Mouse (Mus musculus): ENCODE measurements around the gene Gpr137c.

Gpr137c gene

DNA sequence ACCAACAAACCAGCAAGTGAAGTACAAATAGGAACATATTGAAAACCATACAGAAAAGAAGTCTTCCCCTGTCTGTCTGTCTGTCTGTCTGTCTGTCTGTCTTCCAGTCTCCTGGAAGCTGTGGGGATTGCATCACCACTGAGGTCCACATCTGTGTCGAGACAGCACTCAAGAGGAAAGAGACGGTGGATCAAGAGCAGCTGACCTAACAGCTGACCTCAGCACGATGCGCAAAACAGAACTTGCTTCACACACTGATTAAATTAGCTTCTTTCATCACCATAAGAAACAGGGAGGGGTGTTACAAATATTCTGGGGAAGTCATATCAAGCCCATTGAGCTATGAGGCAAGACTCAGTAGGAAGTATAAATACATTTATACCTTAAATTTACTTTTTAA, 72.1 kb downstream of the Gpr137c start:
- no peak for DNase-seq (ENCODE audit: low read depth, low spot score)

DNA sequence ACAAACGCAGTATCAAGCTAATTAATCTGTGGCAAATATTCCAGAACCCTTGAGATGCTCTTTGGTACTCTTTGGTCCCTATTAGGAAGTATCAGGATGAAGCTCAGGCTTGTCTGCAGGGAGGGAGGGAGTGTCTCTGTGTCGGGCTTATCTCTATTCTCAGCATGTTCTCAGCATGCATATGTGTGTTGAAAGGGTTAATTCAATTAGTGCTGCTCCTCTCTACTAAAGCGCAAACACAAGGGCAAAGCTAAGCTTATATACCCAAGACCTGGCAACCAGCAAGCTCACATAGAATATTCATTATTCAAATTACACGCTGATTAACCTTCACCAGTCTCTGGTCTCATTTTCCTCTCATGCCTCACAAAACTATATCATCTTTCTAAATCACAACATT, 84.4 kb downstream of the Gpr137c start:
- DNase-seq (ENCODE audit: low read depth, low spot score) = no peak

DNA sequence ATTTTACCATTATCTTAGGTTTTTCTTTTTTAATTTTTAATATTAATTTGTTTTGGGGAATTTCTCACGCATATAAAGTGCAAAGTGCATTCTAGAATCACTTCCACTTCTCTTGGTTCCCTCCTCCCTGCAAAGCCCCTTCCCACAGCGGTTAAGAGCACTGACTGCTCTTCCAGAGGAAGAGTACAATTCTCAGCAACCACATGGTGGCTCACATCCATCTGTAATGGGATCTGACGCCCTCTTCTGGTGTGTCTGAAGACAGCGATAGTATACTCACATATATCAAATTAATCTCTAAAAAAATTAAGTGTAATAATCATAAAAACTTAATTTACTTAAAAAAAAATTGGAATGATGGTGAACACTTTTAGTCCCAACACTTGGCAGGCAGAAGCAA, 84.9 kb downstream of the Gpr137c start:
- no peak for DNase-seq (ENCODE audit: low read depth, low spot score)

DNA sequence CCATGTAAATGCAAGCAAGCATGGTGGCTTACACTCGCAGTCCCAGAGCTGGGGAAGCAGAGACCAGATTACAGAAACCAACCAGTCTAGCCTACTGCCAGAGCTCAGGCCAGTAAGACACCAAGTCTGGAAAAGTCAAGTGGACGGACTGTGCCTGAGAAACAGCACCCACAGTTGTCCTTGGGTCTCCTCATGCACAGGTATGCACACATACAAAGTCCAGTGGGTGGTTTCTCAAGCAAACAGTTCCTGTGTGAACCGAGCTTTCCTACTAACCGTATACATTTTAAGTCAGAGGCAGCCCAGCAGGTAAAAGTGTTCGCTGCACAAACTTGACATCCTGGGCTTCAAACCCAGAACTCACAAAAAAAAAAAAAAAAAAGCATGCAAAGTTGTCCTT, 86.3 kb downstream of the Gpr137c start:
- DNase-seq (ENCODE audit: low read depth, low spot score) = no peak

DNA sequence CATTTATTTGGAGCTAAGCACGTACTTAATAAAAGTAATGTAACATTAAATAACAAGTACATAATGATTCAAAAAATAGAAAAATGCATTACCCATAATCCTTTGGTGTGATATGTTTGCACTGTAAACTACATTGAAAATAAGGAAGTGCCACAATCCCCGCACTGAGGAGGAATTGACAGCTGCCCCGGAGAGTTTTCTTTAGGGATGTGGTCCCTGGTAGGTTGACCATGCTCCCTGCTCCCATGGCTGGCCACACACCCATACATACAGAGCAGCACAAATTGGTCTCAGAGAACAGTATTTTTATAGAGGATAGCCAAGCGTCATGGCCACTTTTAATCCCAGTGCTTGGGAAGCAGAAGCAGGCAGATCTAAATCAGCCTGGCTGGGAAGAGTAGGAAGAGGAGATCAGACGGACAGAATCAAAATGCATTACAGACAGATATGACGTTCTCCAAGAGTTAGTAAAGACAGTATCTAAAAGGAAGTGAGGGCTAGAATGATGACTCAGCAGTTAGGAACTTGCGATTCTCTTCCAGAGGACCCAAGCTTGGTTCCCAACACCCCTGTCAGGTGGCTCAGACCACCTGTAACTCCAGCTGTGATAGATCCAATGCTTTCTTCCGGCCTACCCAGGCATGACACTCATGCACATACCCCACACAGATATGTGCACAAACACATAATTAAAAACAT, 88.3 kb downstream of the Gpr137c start:
- DNase-seq (ENCODE audit: low read depth, low spot score) = peak; percentile 25

DNA sequence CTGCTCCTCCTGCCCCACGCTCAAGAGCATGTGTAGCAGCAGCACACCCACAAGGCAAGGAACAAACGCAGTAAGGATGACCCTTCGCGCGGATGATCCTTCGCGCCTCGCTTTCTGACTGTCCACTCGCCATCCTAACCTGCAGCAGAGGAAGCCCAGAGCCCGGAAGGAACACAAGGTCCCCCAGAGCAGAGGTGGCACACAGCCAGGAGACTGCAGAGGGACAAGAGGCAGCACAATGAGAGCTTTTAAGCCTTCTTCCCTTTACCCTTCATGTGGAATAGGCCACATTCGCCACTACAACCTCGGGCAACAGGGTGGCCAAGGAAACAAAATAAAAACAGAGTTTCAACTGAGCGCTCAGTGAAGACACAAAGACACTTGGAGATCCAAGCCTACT, 90.1 kb downstream of the Gpr137c start:
- DNase-seq (ENCODE audit: low read depth, low spot score) = no peak

DNA sequence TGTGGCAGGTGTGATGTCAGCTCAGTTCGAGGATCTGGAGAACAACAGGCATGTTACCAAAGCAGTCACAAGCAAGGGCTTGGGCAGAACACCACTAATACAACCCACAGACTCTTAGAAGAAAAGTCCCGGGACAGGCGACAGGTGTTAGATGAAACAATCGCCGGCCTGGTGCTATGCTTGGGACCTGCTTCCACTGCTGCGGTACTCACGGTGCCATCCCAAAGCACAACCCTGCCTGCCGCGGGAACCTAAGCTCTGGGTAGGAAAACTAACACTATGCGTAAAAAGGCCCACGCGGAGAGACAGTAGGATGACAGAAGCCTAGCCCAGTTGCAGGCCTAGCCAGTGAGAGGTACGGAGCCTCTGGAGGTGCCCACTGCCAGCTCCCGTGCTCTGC, 90.6 kb downstream of the Gpr137c start:
- DNase-seq (ENCODE audit: low read depth, low spot score) = no peak

DNA sequence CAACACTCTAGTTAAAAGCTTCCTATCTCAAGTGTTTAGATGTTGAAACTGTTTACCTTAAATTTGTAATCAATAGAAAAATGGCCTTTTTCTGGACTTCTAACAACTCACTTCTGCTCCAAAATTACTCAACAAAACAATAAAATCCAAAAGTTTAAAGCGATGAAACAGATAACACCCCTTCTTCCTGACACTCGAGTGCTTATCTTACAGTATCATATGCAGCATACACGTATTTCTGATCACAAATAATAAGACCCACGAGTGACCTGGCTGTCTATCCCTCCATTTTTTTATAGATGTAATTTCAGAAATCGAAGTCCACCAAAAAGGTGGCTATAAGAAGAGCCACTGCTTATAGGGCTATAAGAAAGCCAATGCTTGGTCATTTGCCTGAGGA, 97.4 kb downstream of the Gpr137c start:
- DNase-seq (ENCODE audit: low read depth, low spot score) = no peak

DNA sequence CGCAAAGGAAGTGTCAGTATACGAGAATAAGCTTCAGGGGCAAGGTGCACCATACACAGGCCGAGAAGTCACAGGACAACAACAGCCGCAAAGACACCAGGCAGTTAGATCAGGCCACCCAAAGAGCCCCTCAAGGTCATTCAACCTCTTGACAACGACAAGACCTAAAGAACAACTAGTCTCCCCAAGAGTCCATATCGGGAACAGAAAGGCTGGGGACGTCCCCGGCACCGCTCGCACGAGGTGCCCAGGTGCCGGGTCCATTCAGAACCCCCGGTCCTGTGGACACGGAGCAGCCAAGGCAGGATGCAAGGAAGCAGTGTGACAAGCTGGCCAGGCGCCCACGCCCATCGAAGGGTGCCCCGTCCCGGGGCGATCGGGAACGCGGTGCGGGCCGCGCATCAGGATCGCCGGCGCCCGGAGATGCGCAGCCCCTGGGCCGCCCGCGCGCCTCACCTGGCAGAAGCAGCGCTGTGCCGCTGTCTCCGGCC, 98.4 kb downstream of the Gpr137c start:
- peak; percentile 30 for DNase-seq (ENCODE audit: low read depth, low spot score)

DNA sequence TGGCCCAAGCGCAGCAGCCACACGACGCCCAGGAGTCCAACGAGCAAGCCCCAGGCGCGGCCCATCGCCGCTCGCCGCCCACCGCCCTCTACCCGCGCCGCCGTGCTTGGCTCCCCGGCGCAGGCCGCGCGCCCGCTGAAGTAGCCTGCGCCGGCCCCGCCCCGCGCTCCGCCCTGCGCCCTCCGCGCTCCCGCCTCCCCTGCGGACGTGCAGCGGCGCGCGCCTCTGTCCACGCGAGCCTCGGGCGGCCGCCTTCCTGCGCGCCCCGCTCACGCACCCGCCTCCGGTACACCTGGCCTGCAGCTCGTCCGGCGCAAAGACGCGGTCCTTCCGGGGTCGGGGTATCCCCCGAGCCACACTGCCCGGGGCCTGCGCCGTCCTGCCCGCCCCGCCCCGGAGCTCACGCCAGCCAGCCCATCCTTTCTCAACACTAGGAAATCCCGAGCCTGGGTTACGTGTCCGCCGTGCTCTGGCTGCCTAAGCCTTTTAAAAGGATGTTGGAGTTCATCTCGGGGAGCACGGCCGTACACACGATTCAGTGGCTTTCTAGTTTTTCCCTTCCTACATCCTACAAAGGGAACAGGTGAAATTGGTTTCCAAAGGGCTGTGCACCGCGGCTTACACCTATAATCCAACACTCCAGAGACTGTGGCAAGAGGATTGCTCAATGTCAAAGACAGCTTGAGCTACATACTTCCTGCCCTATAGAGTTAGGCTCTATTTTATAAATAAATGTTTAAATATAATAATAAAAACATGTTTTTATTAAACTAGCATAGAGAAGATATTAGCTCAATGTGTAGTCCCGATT, 99.1 kb downstream of the Gpr137c start, which contains the start of gene Ero1l:
Ero1l (minus strand) TSS at position 346 of the 811 bp plus-strand sequence.
- peak; percentile 69 for DNase-seq (ENCODE audit: low read depth, low spot score)

DNA sequence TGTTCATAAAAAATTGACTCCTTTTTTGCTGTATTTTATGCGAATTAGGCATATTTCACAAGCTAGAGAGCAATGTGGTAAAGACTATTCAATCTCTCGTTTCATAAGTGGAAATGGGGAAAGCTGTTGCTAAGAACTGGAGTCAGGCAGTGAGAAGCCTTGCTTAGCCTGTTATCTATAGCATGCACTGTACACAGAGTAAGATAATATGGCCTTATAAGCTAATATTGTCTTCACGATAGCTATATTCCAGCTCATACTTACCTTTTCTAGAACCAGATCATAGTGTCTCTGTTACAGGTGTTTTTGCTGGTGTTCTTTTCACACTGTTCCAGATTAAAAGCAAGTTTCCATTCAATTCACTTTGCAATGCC, 99.7 kb downstream of the Gpr137c start:
- DNase-seq (ENCODE audit: low read depth, low spot score) = no peak

DNA sequence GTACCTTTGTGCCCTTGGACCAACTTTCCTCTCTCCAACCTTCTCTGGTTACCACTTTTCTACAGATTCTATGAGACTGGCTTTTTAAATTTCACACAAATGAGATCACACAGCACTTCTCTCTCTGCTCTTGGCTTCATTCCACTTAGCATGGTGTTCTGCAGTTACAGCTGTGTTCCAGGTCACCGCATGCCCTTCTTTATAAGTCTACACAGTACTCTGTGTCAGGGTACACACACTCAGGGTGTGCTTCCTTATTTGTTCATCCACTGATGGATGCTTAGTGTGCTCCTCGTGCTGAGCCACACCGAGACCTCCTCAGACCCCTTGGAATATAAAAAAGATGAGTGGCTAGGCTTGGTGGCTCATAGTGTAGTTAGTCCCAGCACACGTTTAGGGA, 100.6 kb downstream of the Gpr137c start:
- DNase-seq (ENCODE audit: low read depth, low spot score) = no peak

DNA sequence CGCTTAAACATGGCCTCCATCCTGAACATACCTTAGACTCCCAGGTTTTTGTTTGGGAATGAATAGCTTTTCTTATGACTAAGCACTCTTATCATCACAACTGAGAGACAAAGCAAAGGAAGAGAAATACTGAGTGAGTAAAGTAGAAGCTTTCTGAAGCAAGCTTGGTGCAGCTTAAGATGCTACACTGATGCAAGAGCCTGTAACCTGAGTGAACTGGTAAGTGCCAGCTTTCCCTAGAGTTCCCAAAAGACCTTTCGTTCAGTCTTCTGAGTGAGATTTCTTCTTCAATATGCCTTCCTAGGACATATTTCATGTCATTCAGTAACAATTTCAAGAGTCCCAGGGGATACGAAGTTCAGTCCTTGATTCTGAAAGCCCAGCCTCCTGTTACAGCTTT, 101.5 kb downstream of the Gpr137c start:
- DNase-seq (ENCODE audit: low read depth, low spot score) = no peak

DNA sequence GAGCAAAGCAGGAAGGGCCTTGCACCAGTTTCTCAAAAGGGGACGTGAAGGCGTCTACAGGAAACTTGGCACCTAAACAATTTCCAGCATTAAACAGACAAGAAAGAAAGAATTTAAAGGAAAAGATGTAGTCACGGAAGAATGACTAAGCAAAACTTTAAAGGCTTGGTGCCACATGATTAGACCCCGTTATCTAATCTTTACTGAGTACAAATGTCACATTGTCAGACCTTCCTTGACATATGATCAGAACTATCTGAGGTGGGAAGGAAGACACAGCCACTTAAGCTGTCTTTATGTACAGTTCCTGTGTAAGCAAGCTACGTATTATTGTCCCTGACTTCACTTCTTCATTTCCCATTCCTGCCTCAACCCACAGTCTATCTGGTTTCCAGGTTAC, 102.1 kb downstream of the Gpr137c start:
- DNase-seq (ENCODE audit: low read depth, low spot score) = no peak

DNA sequence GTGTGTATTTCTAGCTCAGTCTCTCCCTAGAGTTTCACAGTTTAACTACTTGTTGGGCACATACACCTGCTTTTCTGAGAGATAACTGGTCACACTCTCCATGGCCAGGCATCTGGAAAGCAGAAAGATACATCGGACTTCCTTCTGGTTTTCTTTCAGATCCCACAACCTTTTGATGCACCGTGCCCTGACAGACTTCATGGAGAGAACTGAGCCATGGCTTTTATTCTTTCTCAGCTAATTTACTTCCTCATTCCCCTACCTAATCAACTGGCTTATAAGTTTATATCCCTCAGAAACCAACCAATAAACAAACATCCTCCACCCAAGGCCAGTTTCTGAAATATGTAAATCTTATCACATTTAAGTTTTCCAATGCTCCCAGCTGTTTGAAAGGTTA, 102.9 kb downstream of the Gpr137c start:
- DNase-seq (ENCODE audit: low read depth, low spot score) = no peak

DNA sequence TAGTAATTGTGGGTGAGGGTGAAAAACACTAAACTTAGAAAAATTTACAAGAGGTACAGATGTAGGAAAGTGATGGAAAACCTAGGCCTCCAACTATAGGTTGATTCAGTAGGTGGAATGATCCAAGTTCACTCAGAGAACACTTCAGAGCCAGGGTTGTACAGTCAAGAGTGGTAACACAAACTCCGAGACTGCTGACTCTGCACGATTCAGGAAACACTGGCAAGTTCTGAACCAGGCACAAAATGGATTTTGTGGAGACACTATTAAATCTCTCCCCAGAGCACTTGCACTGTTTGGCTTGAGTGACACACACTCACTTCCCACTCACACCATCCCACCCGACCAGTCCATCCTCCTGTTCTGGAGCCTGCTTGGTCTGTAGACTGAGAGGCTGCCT, 103.8 kb downstream of the Gpr137c start:
- DNase-seq (ENCODE audit: low read depth, low spot score) = no peak

DNA sequence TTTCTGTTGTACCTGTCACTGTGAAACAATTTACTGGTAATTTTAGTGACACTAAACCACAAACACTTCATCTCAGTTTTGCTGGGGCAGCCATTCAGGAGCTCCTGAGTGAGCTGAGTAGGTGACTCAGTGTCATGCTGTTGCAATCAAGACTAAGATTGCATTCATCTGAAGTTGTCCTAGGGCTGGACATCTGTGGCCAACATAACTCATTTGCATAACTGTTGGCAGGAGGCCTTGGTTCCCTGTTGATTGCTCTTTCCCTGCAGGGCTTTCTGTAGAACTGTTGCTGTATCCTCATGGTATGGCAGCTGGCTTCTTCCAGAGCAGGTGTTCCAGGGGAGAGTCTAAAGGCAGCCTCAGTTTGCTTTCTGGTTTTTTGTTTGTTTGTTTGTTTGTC, 106.0 kb downstream of the Gpr137c start:
- DNase-seq (ENCODE audit: low read depth, low spot score) = no peak

DNA sequence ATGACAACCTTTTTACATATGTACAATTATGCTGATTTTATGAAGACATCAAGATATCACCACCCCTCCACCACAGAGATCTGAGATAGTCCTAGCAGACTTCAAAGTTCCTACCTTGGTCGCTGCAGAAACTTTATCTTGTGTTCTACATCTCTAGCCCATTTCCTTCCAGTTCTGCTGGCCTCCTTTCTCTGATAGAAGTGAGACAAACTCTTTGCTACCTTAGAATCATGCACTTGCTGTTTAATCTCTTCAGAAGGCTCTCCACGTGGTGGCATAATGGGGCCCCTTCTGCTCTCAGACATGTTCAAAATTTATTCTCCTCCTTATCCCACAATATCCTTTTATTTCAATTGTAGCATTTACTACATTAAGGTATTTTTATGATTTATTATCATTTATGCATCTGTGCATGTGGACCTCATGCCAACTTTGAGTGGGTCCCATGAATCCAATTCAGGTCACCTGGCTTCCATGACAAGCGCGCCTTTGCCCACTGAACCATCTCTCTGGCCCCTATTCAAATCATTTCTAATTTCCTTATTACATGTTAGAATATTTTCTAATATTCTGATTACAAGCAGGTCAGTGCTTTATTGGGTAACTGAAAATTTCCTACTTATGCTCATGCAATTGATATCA, 108.7 kb downstream of the Gpr137c start:
- DNase-seq (ENCODE audit: low read depth, low spot score) = no peak

DNA sequence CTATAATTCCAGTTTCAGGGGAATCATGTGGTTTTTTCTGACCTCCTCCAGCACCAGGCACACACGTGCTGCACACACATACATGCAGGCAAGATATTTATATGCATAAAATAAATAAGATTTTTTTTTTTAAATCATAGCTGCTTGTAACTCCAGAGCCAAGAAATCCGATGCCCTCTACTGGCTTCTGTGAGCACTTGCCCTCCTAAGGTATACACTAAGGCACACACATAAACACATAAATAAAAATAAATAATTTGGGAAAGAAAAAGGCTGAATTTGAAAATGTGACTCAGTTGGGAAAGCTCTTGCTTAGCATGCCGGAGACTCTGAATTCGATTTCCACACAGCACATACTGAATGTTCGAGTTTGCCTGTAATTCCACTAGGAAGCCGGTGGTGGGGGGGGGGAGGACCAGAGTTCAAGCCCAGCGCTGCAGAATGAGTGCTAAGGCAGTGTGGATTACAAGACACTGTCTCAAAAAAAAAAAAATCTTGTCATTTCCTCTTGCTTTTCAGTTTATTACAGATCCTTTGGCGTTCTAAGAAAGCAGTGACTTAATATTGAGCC, 109.6 kb downstream of the Gpr137c start:
- DNase-seq (ENCODE audit: low read depth, low spot score) = peak; percentile 48

DNA sequence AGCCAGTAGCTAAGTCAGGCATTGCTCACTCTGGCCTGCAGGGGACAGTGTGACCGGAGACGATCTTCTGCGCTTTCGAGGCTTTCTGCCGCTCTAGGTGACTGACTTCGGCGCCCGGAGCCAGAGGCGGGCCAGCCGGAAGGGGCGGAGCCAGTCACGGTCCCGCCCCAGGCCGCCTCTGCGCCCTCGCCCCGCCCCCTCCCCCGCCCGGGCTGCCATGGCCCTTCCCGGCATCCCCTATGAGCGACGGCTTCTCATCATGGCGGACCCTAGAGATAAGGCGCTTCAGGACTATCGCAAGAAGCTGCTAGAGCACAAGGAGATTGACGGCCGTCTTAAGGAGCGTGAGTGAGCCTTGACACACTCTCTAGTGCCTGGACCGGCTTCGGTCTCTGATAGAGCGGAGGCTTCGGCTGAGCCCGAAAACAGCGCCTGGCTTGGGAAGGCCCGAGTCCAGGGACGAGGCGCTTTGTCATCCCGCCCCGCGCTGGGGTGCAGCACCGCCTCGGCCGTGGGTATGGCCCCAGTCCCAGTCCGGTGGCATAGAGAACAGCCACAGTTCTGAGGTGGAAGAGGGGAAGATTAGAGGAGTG, 110.2 kb downstream of the Gpr137c start, which contains the start of gene Psmc6:
Psmc6 (plus strand) TSS at position 200 of the 593 bp plus-strand sequence.
- peak; percentile 95 for DNase-seq (ENCODE audit: low read depth, low spot score)

Data from ES-CJ7 (cell line).